Mouse (Mus musculus) midbrain, embryonic 12.5 days (tissue): Measurements from ENCODE around the gene Zbp1. TPM values are rescaled to one million over a fixed set of nuclear protein-coding genes. Genes with fewer than 3 reads are reported as not detected.
A peak's percentile ranks its signal among the peaks of the same experiment; 100 is the strongest.

ENCODE experiments used
- ATAC-seq: fragments of 200-750 bp; cut with Nextera tagmentation; 2 replicates; pipeline ENCODE4 v1.8.0; 2017; ENCODE audit warnings: low read depth, moderate TSS enrichment, moderate library complexity; ENCODE audit not compliant: low FRiP score
- H3K27ac ChIP-seq: fragments of 300-500 bp; sonication (generic); replicated peaks from 2 replicates; pipeline ENCODE4 v1.5.1; 2016; ENCODE audit warnings: mild to moderate bottlenecking
- H3K27me3 ChIP-seq: fragments of 300-500 bp; sonication (generic); 2 replicates; pipeline ENCODE4 v1.6.1; 2016; ENCODE audit warnings: mild to moderate bottlenecking
- H3K36me3 ChIP-seq: fragments of 300-500 bp; sonication (generic); 2 replicates; pipeline ENCODE4 v1.6.1; 2016
- H3K4me1 ChIP-seq: fragments of 300-500 bp; sonication (generic); 2 replicates; pipeline ENCODE4 v1.6.1; 2016
- H3K4me2 ChIP-seq: fragments of 300-500 bp; sonication (generic); replicated peaks from 2 replicates; pipeline ENCODE4 v1.6.1; 2016; ENCODE audit warnings: mild to moderate bottlenecking, moderate library complexity
- H3K4me3 ChIP-seq: fragments of 300-500 bp; sonication (generic); 2 replicates; pipeline ENCODE4 v1.5.1; 2016; ENCODE audit warnings: mild to moderate bottlenecking
- H3K9ac ChIP-seq: fragments of 300-500 bp; sonication (generic); replicated peaks from 2 replicates; pipeline ENCODE4 v1.6.1; 2016; ENCODE audit warnings: mild to moderate bottlenecking, moderate library complexity
- H3K9me3 ChIP-seq: fragments of 300-500 bp; sonication (generic); 2 replicates; pipeline ENCODE4 v1.6.1; 2016; ENCODE audit warnings: mild to moderate bottlenecking
- WGBS: fragments of 180-500 bp; shearing (Covaris S2); methylation state at CpG from one replicate; pipeline ENCODE4 v1.1.7; 2016; 5-methylcytosine and 5-hydroxymethylcytosine counted together
- polyA plus RNA-seq: library from polyadenylated mRNA; unstranded; fragments of >200 nt; fragmentation: Nextera tagmentation; extraction: Ambion mirVana; gene quantifications from 2 replicates; pipeline ENCODE4 v1.2.1, GENCODE M21; 2016

Gene Zbp1
- polyA plus RNA-seq, 1 experiment from 2014 or later = 0.80 TPM

DNA sequence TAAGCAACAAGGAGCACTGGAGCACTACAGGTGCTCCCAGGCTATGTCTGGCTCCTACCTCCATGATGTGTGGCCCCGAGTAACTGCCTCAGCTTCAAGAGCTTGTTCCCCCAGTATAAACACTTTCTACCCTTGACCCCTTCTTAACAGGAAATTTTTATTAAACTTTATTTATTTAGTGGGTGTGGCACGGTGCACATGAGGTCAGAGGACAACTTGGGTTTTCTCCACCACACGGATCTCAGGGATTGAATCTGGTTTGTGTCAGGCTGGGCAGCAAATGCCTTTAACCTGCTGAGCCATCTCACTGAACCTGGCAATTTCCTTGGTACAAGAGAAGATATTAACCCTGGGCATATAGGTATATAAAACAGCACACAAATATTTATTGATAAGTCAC, 25.4 kb upstream of the Zbp1 start:
- 66% methylated on average over 3 of the region's 3 CpGs for WGBS
- no peak for ATAC-seq
- no peak overlapping the region for H3K9ac ChIP-seq
- H3K4me2 ChIP-seq = no peak overlapping the region
- H3K4me3 ChIP-seq = no peak overlapping the region
- no peaks in the 10 kb centered on the region for H3K9me3 ChIP-seq
- H3K36me3 ChIP-seq = no peaks in the 10 kb centered on the region
- H3K4me1 ChIP-seq = peaks cover 71% of the 10 kb centered on the region
- H3K27me3 ChIP-seq = peaks cover 55% of the 10 kb centered on the region
- no peak overlapping the region for H3K27ac ChIP-seq

DNA sequence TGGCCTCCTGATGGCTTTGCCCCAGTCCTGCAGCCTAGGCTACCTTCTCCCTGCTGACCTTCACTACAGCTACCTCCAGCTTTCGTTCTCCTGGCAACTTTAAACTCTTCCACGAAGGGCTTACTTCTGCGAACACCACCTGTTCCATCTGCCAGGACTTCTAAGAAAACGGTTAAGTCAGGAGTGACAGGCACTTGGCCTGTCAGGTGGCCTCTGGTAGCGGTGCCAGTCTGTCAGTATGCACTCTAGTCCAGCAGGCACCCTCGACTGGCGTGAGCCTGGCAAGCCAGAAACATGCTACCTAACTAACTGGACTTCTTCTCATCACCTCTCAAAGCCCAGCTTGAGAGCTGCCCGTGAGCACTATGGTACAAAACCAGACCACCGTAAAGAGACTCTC, 24.9 kb upstream of the Zbp1 start:
- H3K4me3 ChIP-seq = no peak overlapping the region
- peaks cover 76% of the 10 kb centered on the region for H3K4me1 ChIP-seq
- H3K9me3 ChIP-seq = no peaks in the 10 kb centered on the region
- H3K27me3 ChIP-seq = peaks cover 55% of the 10 kb centered on the region
- H3K36me3 ChIP-seq = no peaks in the 10 kb centered on the region
- no peak for ATAC-seq
- 72% methylated on average over 9 of the region's 9 CpGs for WGBS
- H3K27ac ChIP-seq = no peak overlapping the region
- H3K9ac ChIP-seq = no peak overlapping the region
- peak overlapping the region; percentile 15; the same call in 1 of the 2 replicates for H3K4me2 ChIP-seq

DNA sequence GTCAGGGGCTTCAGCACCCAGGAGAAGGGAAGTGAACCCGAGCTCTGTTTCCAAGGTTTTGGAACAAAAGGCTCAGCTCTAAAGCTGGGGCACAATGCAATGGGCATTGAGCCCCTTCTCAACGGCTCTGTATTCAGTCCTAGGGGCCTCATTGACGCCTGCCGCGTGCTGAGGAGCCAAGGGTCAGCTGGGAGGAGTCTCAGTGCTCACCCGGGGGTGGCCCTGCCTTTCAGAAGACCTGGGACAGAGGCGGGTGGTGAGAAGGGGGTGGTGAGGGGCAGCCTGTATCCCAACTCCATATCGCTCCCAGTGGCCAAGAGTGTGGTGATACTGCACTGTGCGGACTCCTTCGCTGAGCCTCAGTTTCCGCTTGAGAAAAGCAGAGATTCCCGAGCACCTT, 24.2 kb upstream of the Zbp1 start:
- peak overlapping the region; percentile 24 for H3K9ac ChIP-seq
- H3K4me2 ChIP-seq = peak overlapping the region; percentile 15
- no peak overlapping the region for H3K4me3 ChIP-seq
- peak; percentile 75 for ATAC-seq
- H3K36me3 ChIP-seq = no peaks in the 10 kb centered on the region
- no peaks in the 10 kb centered on the region for H3K9me3 ChIP-seq
- H3K27ac ChIP-seq = peak overlapping the region; percentile 50; the same call in 1 of the 2 replicates
- WGBS = 7% methylated on average over 12 of the region's 12 CpGs
- peaks cover 55% of the 10 kb centered on the region for H3K27me3 ChIP-seq
- peaks cover 78% of the 10 kb centered on the region for H3K4me1 ChIP-seq

GRCm38 (mm10) chr2:173240738-173241137, 22.0 kb upstream of the Zbp1 start:
- Histone ChIP-seq H3K9ac (no peak overlapping the region), H3K4me2 (no peak overlapping the region), H3K36me3 (no peaks in the 10 kb centered on the region), H3K27me3 (peaks cover 40% of the 10 kb centered on the region), H3K9me3 (no peaks in the 10 kb centered on the region), H3K4me1 (peaks cover 82% of the 10 kb centered on the region), H3K27ac (no peak overlapping the region), H3K4me3 (no peak overlapping the region)
- WGBS = 34% methylated on average over 9 of the region's 9 CpGs
- no peak for ATAC-seq

GRCm38 (mm10) chr2:173238522-173238921, 19.8 kb upstream of the Zbp1 start:
- H3K4me2 ChIP-seq = peak overlapping the region; percentile 33
- H3K4me1 ChIP-seq = peaks cover 96% of the 10 kb centered on the region
- peak; percentile 59 for ATAC-seq
- peak overlapping the region; percentile 78 for H3K27ac ChIP-seq
- no peaks in the 10 kb centered on the region for H3K9me3 ChIP-seq
- WGBS = 4% methylated on average over 14 of the region's 14 CpGs
- H3K9ac ChIP-seq = no peak overlapping the region
- H3K27me3 ChIP-seq = peaks cover 30% of the 10 kb centered on the region
- H3K36me3 ChIP-seq = no peaks in the 10 kb centered on the region
- H3K4me3 ChIP-seq = no peak overlapping the region

GRCm38 (mm10) chr2:173235435-173236332, 17.0 kb upstream of the Zbp1 start:
- ATAC-seq = no peak
- peaks cover 72% of the 10 kb centered on the region for H3K4me1 ChIP-seq
- peaks cover 22% of the 10 kb centered on the region for H3K36me3 ChIP-seq
- H3K27ac ChIP-seq = peak overlapping the region; percentile 49
- 56% methylated on average over 8 of the region's 8 CpGs for WGBS
- no peaks in the 10 kb centered on the region for H3K9me3 ChIP-seq
- H3K27me3 ChIP-seq = peaks cover 20% of the 10 kb centered on the region
- no peak overlapping the region for H3K4me2 ChIP-seq
- no peak overlapping the region for H3K4me3 ChIP-seq
- H3K9ac ChIP-seq = no peak overlapping the region; the same call in 1 of the 2 replicates

DNA sequence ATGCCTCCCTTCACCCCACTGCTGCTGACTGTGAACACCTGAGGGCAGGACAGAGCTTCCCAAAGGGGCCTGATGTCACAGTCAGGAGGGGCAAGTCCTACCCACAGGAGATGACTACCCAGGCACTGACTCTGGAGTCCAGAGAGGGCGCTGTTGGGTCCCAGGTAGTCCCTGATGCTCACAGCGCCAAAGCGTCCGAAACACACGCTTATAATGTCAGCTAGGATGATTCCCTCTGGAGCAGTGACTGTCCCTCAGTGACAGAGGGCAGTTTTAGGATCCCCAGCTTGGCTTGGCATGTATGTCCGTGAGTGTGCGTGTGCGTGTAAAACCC, 14.0 kb upstream of the Zbp1 start:
- H3K27me3 ChIP-seq = 0 out of 2 replicates have a peak, but pooled peaks cover 6% of the 10 kb centered on the region
- H3K9me3 ChIP-seq = no peaks in the 10 kb centered on the region
- no peak overlapping the region for H3K4me2 ChIP-seq
- no peak overlapping the region for H3K27ac ChIP-seq
- H3K4me1 ChIP-seq = peaks cover 42% of the 10 kb centered on the region
- H3K9ac ChIP-seq = no peak overlapping the region
- 74% methylated on average over 8 of the region's 8 CpGs for WGBS
- H3K36me3 ChIP-seq = peaks cover 36% of the 10 kb centered on the region
- no peak overlapping the region for H3K4me3 ChIP-seq
- no peak for ATAC-seq

- H3K9ac ChIP-seq = no peak overlapping the region
- ATAC-seq = no peak
- H3K27me3 ChIP-seq = 0 out of 2 replicates have a peak, but pooled peaks cover 6% of the 10 kb centered on the region
- no peak overlapping the region for H3K4me2 ChIP-seq
- H3K27ac ChIP-seq = no peak overlapping the region
- peaks cover 37% of the 10 kb centered on the region for H3K4me1 ChIP-seq
- H3K9me3 ChIP-seq = no peaks in the 10 kb centered on the region
- H3K4me3 ChIP-seq = no peak overlapping the region
- WGBS = 84% methylated on average over 22 of the region's 22 CpGs
- H3K36me3 ChIP-seq = peaks cover 40% of the 10 kb centered on the region
Measured at GRCm38 (mm10) chr2:173232065-173232765, 13.5 kb upstream of the Zbp1 start.

GRCm38 (mm10) chr2:173229578-173230224, 11.0 kb upstream of the Zbp1 start:
- Histone ChIP-seq H3K27me3 (0 out of 2 replicates have a peak, but pooled peaks cover 6% of the 10 kb centered on the region), H3K4me1 (peaks cover 12% of the 10 kb centered on the region), H3K4me2 (peak overlapping the region; percentile 30; the same call in 1 of the 2 replicates), H3K9me3 (no peaks in the 10 kb centered on the region), H3K27ac (0 out of 2 replicates have a peak overlapping the region, but pooled peaks have one; percentile 16), H3K9ac (no peak overlapping the region), H3K4me3 (no peak overlapping the region), H3K36me3 (peaks cover 40% of the 10 kb centered on the region)
- WGBS = 5% methylated on average over 10 of the region's 10 CpGs
- ATAC-seq = peak; percentile 86

DNA sequence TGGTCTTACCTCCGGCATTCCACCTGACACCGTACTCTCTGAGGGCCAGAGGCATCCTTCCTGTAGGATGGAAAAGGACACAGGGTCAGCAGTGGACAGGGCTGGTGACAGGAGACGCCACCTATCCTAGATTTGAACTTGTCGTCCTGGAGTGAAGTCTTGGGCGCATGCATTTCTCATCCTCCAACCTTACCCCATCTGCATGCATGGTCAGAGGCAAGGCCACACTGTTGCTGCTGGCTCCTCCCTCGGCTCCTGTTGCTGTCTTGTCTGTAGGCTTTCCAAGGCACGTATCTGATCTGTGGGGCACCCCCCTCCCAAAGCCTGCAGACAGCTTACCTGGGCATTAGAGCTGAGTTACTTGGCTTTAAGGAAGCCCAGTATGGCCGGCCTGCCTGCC, 9.8 kb upstream of the Zbp1 start:
- peaks cover 40% of the 10 kb centered on the region for H3K36me3 ChIP-seq

DNA sequence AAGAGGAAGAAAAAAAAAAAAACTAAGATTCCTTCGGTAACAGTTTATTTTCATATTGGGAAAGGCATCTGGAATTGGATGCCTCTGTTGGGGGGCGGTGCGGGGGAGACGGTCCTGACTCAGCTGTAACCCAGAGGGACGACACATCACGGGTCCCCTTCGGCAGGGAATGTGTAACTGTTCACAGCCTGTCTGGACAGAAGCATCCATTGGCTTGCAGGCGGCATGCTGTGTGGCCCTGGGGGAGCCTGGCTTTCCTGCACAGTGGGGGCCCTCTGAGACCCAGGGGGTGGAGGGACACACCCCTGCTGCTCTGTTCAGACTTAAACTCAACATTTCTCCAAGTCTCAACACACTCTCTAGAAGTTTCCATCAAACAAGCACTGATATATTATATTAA, 8.1 kb upstream of the Zbp1 start:
- 0 out of 2 replicates have a peak, but pooled peaks cover 2% of the 10 kb centered on the region for H3K27me3 ChIP-seq
- H3K4me2 ChIP-seq = no peak overlapping the region
- WGBS = 86% methylated on average over 8 of the region's 8 CpGs
- no peaks in the 10 kb centered on the region for H3K9me3 ChIP-seq
- no peaks in the 10 kb centered on the region; the same call in 1 of the 2 replicates for H3K4me1 ChIP-seq
- no peak overlapping the region for H3K27ac ChIP-seq
- H3K9ac ChIP-seq = no peak overlapping the region
- ATAC-seq = no peak
- H3K4me3 ChIP-seq = no peak overlapping the region
- peaks cover 28% of the 10 kb centered on the region for H3K36me3 ChIP-seq

More for the DNA sequence above, 9.8 kb upstream of the Zbp1 start:
- Histone ChIP-seq H3K4me1 (peaks cover 2% of the 10 kb centered on the region; the same call in 1 of the 2 replicates), H3K4me2 (no peak overlapping the region), H3K27me3 (0 out of 2 replicates have a peak, but pooled peaks cover 6% of the 10 kb centered on the region), H3K27ac (no peak overlapping the region), H3K9ac (no peak overlapping the region), H3K4me3 (no peak overlapping the region), H3K9me3 (no peaks in the 10 kb centered on the region)
- no peak for ATAC-seq
- 91% methylated on average over 8 of the region's 8 CpGs for WGBS
